Mouse (Mus musculus) forebrain, embryonic 15.5 days (tissue): ENCODE measurements around the gene Elovl5. TPM values are rescaled to one million over a fixed set of nuclear protein-coding genes. Genes with fewer than 3 reads are reported as not detected.

Experiments used
- ATAC-seq: fragments of 200-750 bp; cut with Nextera tagmentation; replicated peaks from 2 replicates; pipeline ENCODE4 v1.8.0; 2017; ENCODE audit warnings: mild to moderate bottlenecking, moderate TSS enrichment, moderate library complexity
- H3K27ac ChIP-seq: fragments of 300-500 bp; sonication (generic); replicated peaks from 2 replicates; pipeline ENCODE4 v1.5.1; 2015; ENCODE audit warnings: mild to moderate bottlenecking, inconsistent platforms
- H3K27me3 ChIP-seq: fragments of 300-500 bp; sonication (generic); 2 replicates; pipeline ENCODE4 v1.6.1; 2015; ENCODE audit warnings: inconsistent platforms
- H3K36me3 ChIP-seq: fragments of 300-500 bp; sonication (generic); 2 replicates; pipeline ENCODE4 v1.6.1; 2015; ENCODE audit warnings: mild to moderate bottlenecking, inconsistent platforms
- H3K4me1 ChIP-seq: fragments of 300-500 bp; sonication (generic); 2 replicates; pipeline ENCODE4 v1.6.1; 2015; ENCODE audit warnings: inconsistent platforms
- H3K4me2 ChIP-seq: fragments of 300-500 bp; sonication (generic); replicated peaks from 2 replicates; pipeline ENCODE4 v1.6.1; 2015; ENCODE audit warnings: mild to moderate bottlenecking, inconsistent platforms
- H3K4me3 ChIP-seq: fragments of 300-500 bp; sonication (generic); 2 replicates; pipeline ENCODE4 v1.5.1; 2015; ENCODE audit warnings: mild to moderate bottlenecking, inconsistent platforms
- H3K9ac ChIP-seq: fragments of 300-500 bp; sonication (generic); replicated peaks from 2 replicates; pipeline ENCODE4 v1.6.1; 2015; ENCODE audit warnings: mild to moderate bottlenecking, inconsistent platforms
- H3K9me3 ChIP-seq: fragments of 300-500 bp; sonication (generic); 2 replicates; pipeline ENCODE4 v1.6.1; 2016; ENCODE audit warnings: inconsistent platforms
- WGBS: fragments of 180-500 bp; shearing (Covaris S2); methylation state at CpG from one replicate; pipeline ENCODE4 v1.1.7; 2015; ENCODE audit warnings: mixed read lengths; 5-methylcytosine and 5-hydroxymethylcytosine counted together
- polyA plus RNA-seq: library from polyadenylated mRNA; unstranded; fragments of >200 nt; fragmentation: Nextera tagmentation; extraction: Ambion mirVana; gene quantifications from 2 replicates; pipeline ENCODE4 v1.2.1, GENCODE M21; 2015

The Elovl5 gene
- polyA plus RNA-seq, 1 experiment from 2014 or later = 66.3 TPM

- no peaks in the 10 kb centered on the region for H3K36me3 ChIP-seq
- H3K27ac ChIP-seq = no peak overlapping the region
- 79% methylated on average over 10 of the region's 10 CpGs for WGBS
- ATAC-seq = no peak
- no peaks in the 10 kb centered on the region for H3K27me3 ChIP-seq
- no peak overlapping the region for H3K4me2 ChIP-seq
- H3K4me3 ChIP-seq = no peak overlapping the region
- H3K9me3 ChIP-seq = no peaks in the 10 kb centered on the region
- H3K4me1 ChIP-seq = peaks cover 16% of the 10 kb centered on the region
- no peak overlapping the region for H3K9ac ChIP-seq
These were observed 13.1 kb downstream of the Elovl5 start for GRCm38 (mm10) chr9:77930036-77930859.

- no peak overlapping the region for H3K9ac ChIP-seq
- H3K4me2 ChIP-seq = no peak overlapping the region
- H3K27me3 ChIP-seq = no peaks in the 10 kb centered on the region
- 51% methylated on average over 4 of the region's 4 CpGs for WGBS
- no peak overlapping the region for H3K4me3 ChIP-seq
- no peak overlapping the region for H3K27ac ChIP-seq
- no peaks in the 10 kb centered on the region for H3K36me3 ChIP-seq
- peaks cover 15% of the 10 kb centered on the region for H3K4me1 ChIP-seq
- no peak for ATAC-seq
- no peaks in the 10 kb centered on the region for H3K9me3 ChIP-seq
These were observed 13.7 kb downstream of the Elovl5 start for GRCm38 (mm10) chr9:77930860-77931184.

GRCm38 (mm10) chr9:77931740-77932139 lies 14.6 kb downstream of the Elovl5 start:
- Histone ChIP-seq H3K36me3 (no peaks in the 10 kb centered on the region), H3K9ac (0 out of 2 replicates have a peak overlapping the region, but pooled peaks have one; percentile 3), H3K4me3 (no peak overlapping the region), H3K4me2 (no peak overlapping the region), H3K27ac (no peak overlapping the region; the same call in 1 of the 2 replicates), H3K4me1 (peaks cover 15% of the 10 kb centered on the region), H3K27me3 (no peaks in the 10 kb centered on the region), H3K9me3 (no peaks in the 10 kb centered on the region)
- no peak for ATAC-seq
- 70% methylated on average over 5 of the region's 5 CpGs for WGBS

GRCm38 (mm10) chr9:77935818-77936611 lies 18.9 kb downstream of the Elovl5 start:
- WGBS = 70% methylated on average over 10 of the region's 10 CpGs
- H3K27ac ChIP-seq = no peak overlapping the region
- no peak for ATAC-seq

GRCm38 (mm10) chr9:77937875-77938274 lies 20.7 kb downstream of the Elovl5 start:
- Histone ChIP-seq H3K27me3 (no peaks in the 10 kb centered on the region), H3K4me1 (peaks cover 29% of the 10 kb centered on the region), H3K9ac (no peak overlapping the region), H3K4me3 (no peak overlapping the region), H3K4me2 (no peak overlapping the region), H3K9me3 (no peaks in the 10 kb centered on the region), H3K36me3 (no peaks in the 10 kb centered on the region), H3K27ac (peak overlapping the region; percentile 64; the same call in 1 of the 2 replicates)
- WGBS = 76% methylated on average over 11 of the region's 11 CpGs
- ATAC-seq = no peak

More at GRCm38 (mm10) chr9:77935818-77936611, 18.9 kb downstream of the Elovl5 start:
- no peaks in the 10 kb centered on the region for H3K27me3 ChIP-seq
- peaks cover 38% of the 10 kb centered on the region for H3K4me1 ChIP-seq
- no peak overlapping the region for H3K4me2 ChIP-seq
- H3K9ac ChIP-seq = no peak overlapping the region
- no peak overlapping the region for H3K4me3 ChIP-seq
- H3K9me3 ChIP-seq = no peaks in the 10 kb centered on the region
- H3K36me3 ChIP-seq = no peaks in the 10 kb centered on the region

GRCm38 (mm10) chr9:77938761-77939553 lies 21.8 kb downstream of the Elovl5 start:
- Histone ChIP-seq H3K4me2 (no peak overlapping the region), H3K27me3 (no peaks in the 10 kb centered on the region), H3K4me3 (no peak overlapping the region), H3K27ac (peak overlapping the region; percentile 64), H3K9me3 (no peaks in the 10 kb centered on the region), H3K9ac (no peak overlapping the region), H3K36me3 (no peaks in the 10 kb centered on the region), H3K4me1 (peaks cover 29% of the 10 kb centered on the region)
- peak; percentile 92 for ATAC-seq
- WGBS = 63% methylated on average over 13 of the region's 13 CpGs

GRCm38 (mm10) chr9:77939554-77939920 lies 22.4 kb downstream of the Elovl5 start:
- Histone ChIP-seq H3K4me2 (no peak overlapping the region), H3K27me3 (no peaks in the 10 kb centered on the region), H3K9me3 (no peaks in the 10 kb centered on the region), H3K36me3 (no peaks in the 10 kb centered on the region), H3K4me3 (no peak overlapping the region), H3K4me1 (peaks cover 29% of the 10 kb centered on the region), H3K9ac (no peak overlapping the region), H3K27ac (peak overlapping the region; percentile 48; the same call in 1 of the 2 replicates)
- 55% methylated on average over 5 of the region's 5 CpGs for WGBS
- ATAC-seq = no peak

- ATAC-seq = no peak
- 40% methylated on average over 6 of the region's 6 CpGs for WGBS
- H3K9ac ChIP-seq = no peak overlapping the region
- no peaks in the 10 kb centered on the region for H3K27me3 ChIP-seq
- H3K27ac ChIP-seq = no peak overlapping the region
- H3K4me3 ChIP-seq = no peak overlapping the region
- no peaks in the 10 kb centered on the region for H3K9me3 ChIP-seq
- H3K4me2 ChIP-seq = no peak overlapping the region
- no peaks in the 10 kb centered on the region for H3K36me3 ChIP-seq
- peaks cover 29% of the 10 kb centered on the region for H3K4me1 ChIP-seq
These were observed 23.9 kb downstream of the Elovl5 start for GRCm38 (mm10) chr9:77941058-77941457.

GRCm38 (mm10) chr9:77941836-77942235 lies 24.7 kb downstream of the Elovl5 start:
- WGBS = 74% methylated on average over 9 of the region's 9 CpGs
- no peak for ATAC-seq
- no peak overlapping the region for H3K27ac ChIP-seq

GRCm38 (mm10) chr9:77942411-77942810 lies 25.2 kb downstream of the Elovl5 start:
- Histone ChIP-seq H3K36me3 (no peaks in the 10 kb centered on the region), H3K4me1 (peaks cover 25% of the 10 kb centered on the region), H3K4me3 (no peak overlapping the region), H3K4me2 (no peak overlapping the region), H3K27ac (no peak overlapping the region), H3K27me3 (no peaks in the 10 kb centered on the region), H3K9me3 (no peaks in the 10 kb centered on the region), H3K9ac (no peak overlapping the region)
- ATAC-seq = no peak
- 79% methylated on average over 10 of the region's 10 CpGs for WGBS

More at GRCm38 (mm10) chr9:77941836-77942235, 24.7 kb downstream of the Elovl5 start:
- Histone ChIP-seq H3K4me1 (peaks cover 29% of the 10 kb centered on the region), H3K4me2 (no peak overlapping the region), H3K9me3 (no peaks in the 10 kb centered on the region), H3K9ac (no peak overlapping the region), H3K36me3 (no peaks in the 10 kb centered on the region), H3K4me3 (no peak overlapping the region), H3K27me3 (no peaks in the 10 kb centered on the region)

- no peak overlapping the region for H3K4me3 ChIP-seq
- WGBS = 97% methylated on average over 2 of the region's 2 CpGs
These were observed 26.2 kb downstream of the Elovl5 start for GRCm38 (mm10) chr9:77943316-77943715.

GRCm38 (mm10) chr9:77944195-77944594 lies 27.0 kb downstream of the Elovl5 start:
- Histone ChIP-seq H3K4me3 (no peak overlapping the region), H3K9me3 (no peaks in the 10 kb centered on the region), H3K9ac (no peak overlapping the region), H3K36me3 (no peaks in the 10 kb centered on the region), H3K4me2 (no peak overlapping the region), H3K4me1 (peaks cover 13% of the 10 kb centered on the region), H3K27ac (no peak overlapping the region), H3K27me3 (no peaks in the 10 kb centered on the region)
- WGBS = 93% methylated on average over 3 of the region's 3 CpGs
- ATAC-seq = no peak

More at GRCm38 (mm10) chr9:77943316-77943715, 26.2 kb downstream of the Elovl5 start:
- Histone ChIP-seq H3K27ac (no peak overlapping the region), H3K9ac (no peak overlapping the region), H3K36me3 (no peaks in the 10 kb centered on the region), H3K4me2 (no peak overlapping the region), H3K9me3 (no peaks in the 10 kb centered on the region), H3K4me1 (peaks cover 22% of the 10 kb centered on the region), H3K27me3 (no peaks in the 10 kb centered on the region)
- no peak for ATAC-seq
